Comparison of ENCODE assay signal across 8 mouse cellular contexts in genomic region chr7:29815061-29815784, GRCm38 (mm10). TPM values are rescaled to one million over a fixed set of nuclear protein-coding genes. Genes with fewer than 3 reads are reported as not detected.
DNase-seq lines count a peak whose midpoint lies in the region; ATAC-seq and TF ChIP-seq lines count a peak whose summit lies in the region.

No protein-coding gene starts in this region.

- H3K27me3 ChIP-seq in limb, embryonic 15.5 days: no peaks in the 10 kb centered on the region
- no peaks in the 10 kb centered on the region for H3K27me3 ChIP-seq in small intestine, adult 2 months (ENCODE audit: control insufficient read depth, insufficient read depth, low read length)

- peak overlapping the region; percentile 77 for H3K4me2 ChIP-seq in limb, embryonic 15.5 days

- peak overlapping the region; percentile 96 for H3K27ac ChIP-seq in limb, embryonic 15.5 days
- no peak overlapping the region for H3K27ac ChIP-seq in small intestine, adult 2 months (ENCODE audit: insufficient read depth, low read depth, low read length)

- H3K9ac ChIP-seq in limb, embryonic 15.5 days: peak overlapping the region; percentile 70

- H3K4me1 ChIP-seq in limb, embryonic 15.5 days: peaks cover 33% of the 10 kb centered on the region
- peaks cover 3% of the 10 kb centered on the region; the same call in 1 of the 2 replicates for H3K4me1 ChIP-seq in small intestine, adult 2 months (ENCODE audit: control insufficient read depth, insufficient read depth, insufficient read length, low read length)

- no peak for TF ChIP-seq CTCF in small intestine, adult 2 months (IDR thresholded peaks at IDR 0.05; ENCODE audit: extremely low read depth, insufficient read length, insufficient replicate concordance, low read depth, low read length)

- WGBS in limb, embryonic 15.5 days: 2% methylated on average over 12 of the region's 12 CpGs
- WGBS in small intestine, adult 2 months: 3% methylated on average over 12 of the region's 12 CpGs

- peak overlapping the region; percentile 73 for H3K4me3 ChIP-seq in limb, embryonic 15.5 days
- H3K4me3 ChIP-seq in small intestine, adult 2 months (ENCODE audit: low read depth, low read length): peak overlapping the region; percentile 92

- no peaks in the 10 kb centered on the region for H3K9me3 ChIP-seq in limb, embryonic 15.5 days

- H3K36me3 ChIP-seq in limb, embryonic 15.5 days: 0 out of 2 replicates have a peak, but pooled peaks cover 5% of the 10 kb centered on the region
- H3K36me3 ChIP-seq in small intestine, adult 2 months (ENCODE audit: control insufficient read depth, insufficient read depth, low read length): no peaks in the 10 kb centered on the region

- no peak for DNase-seq in frontal cortex, postnatal 14 days (ENCODE audit: low spot score in 2 of 2)
- DNase-seq in right cerebral cortex, postnatal 25 days: no peak
- DNase-seq in right cerebral cortex, postnatal 4 days: no peak

- ATAC-seq in frontal cortex, adult (ENCODE audit: low TSS enrichment): peak; percentile 2
- peak; percentile 12 for ATAC-seq in CD4-positive, CD25-positive, alpha-beta regulatory T cell, adult 4 months
- peak; percentile 32 for ATAC-seq in erythroid progenitor cell, adult 5-6 weeks (replicated peaks; ENCODE audit: low FRiP score, poor library complexity, severe bottlenecking)
- ATAC-seq in limb, embryonic 15.5 days (ENCODE audit: insufficient number of reproducible peaks, low FRiP score, low TSS enrichment, low read depth): 0 out of 2 replicates have a peak, but pooled peaks have one; percentile 27

- no peak for TF ChIP-seq POLR2A in small intestine, adult 2 months (IDR thresholded peaks at IDR 0.05; ENCODE audit: low read depth, low read length)

RNA-seq across cellular contexts. Expression of gene Zfp790, which starts 0.7 kb away (rescaled TPM):
- 10 to 100 TPM; 19.6 to 25.2 TPM for polyA plus RNA-seq in CD4-positive, CD25-positive, alpha-beta regulatory T cell, adult 4 months (2017; shearing (Covaris generic))
- total RNA-seq in erythroid progenitor cell, adult 5-6 weeks (2015; ENCODE audit: low replicate concordance): 0.72 and 5.0 TPM in 2 replicates
- 1.9 and 4.2 TPM in 2 replicates for total RNA-seq in erythroid progenitor cell, adult 5-6 weeks (2017; ENCODE audit: low replicate concordance)
- 14.2 and 14.3 TPM in 2 replicates for polyA plus RNA-seq in limb, embryonic 15.5 days (2015; fragmentation: Nextera tagmentation; extraction: Ambion mirVana)
- 0.43 and 0.86 TPM in 2 replicates for polyA plus RNA-seq in small intestine, adult 2 months (2012; rRNA removed)

RNA-seq across cellular contexts. Expression of gene Zfp30, which starts 31.4 kb away (rescaled TPM):
- under 1 TPM; 0.28 to 0.56 TPM for polyA plus RNA-seq in CD4-positive, CD25-positive, alpha-beta regulatory T cell, adult 4 months (2017; shearing (Covaris generic))
- total RNA-seq in erythroid progenitor cell, adult 5-6 weeks (2015; ENCODE audit: low replicate concordance): not detected in 2 replicates
- total RNA-seq in erythroid progenitor cell, adult 5-6 weeks (2017; ENCODE audit: low replicate concordance): not detected in 2 replicates
- 8.9 and 9.1 TPM in 2 replicates for polyA plus RNA-seq in limb, embryonic 15.5 days (2015; fragmentation: Nextera tagmentation; extraction: Ambion mirVana)
- polyA plus RNA-seq in small intestine, adult 2 months (2012; rRNA removed): 0.32 and 0.52 TPM in 2 replicates

RNA-seq across cellular contexts. Expression of gene Zfp940, which starts 38.2 kb away (rescaled TPM):
- polyA plus RNA-seq in CD4-positive, CD25-positive, alpha-beta regulatory T cell, adult 4 months (2017; shearing (Covaris generic)): 1 to 10 TPM; 3.6 to 4.5 TPM
- total RNA-seq in erythroid progenitor cell, adult 5-6 weeks (2015; ENCODE audit: low replicate concordance): not detected in 2 replicates
- total RNA-seq in erythroid progenitor cell, adult 5-6 weeks (2017; ENCODE audit: low replicate concordance): 0.64 TPM in 1 of 2 replicates, not detected in the other
- 4.8 and 5.6 TPM in 2 replicates for polyA plus RNA-seq in limb, embryonic 15.5 days (2015; fragmentation: Nextera tagmentation; extraction: Ambion mirVana)
- polyA plus RNA-seq in small intestine, adult 2 months (2012; rRNA removed): 0.05 and 0.06 TPM in 2 replicates

RNA-seq across cellular contexts. Expression of gene Zfp420, which starts 44.6 kb away (rescaled TPM):
- polyA plus RNA-seq in CD4-positive, CD25-positive, alpha-beta regulatory T cell, adult 4 months (2017; shearing (Covaris generic)): 1 to 10 TPM; 6.7 to 9.2 TPM
- total RNA-seq in erythroid progenitor cell, adult 5-6 weeks (2015; ENCODE audit: low replicate concordance): 1.1 and 2.9 TPM in 2 replicates
- 0.51 TPM in 1 of 2 replicates, not detected in the other for total RNA-seq in erythroid progenitor cell, adult 5-6 weeks (2017; ENCODE audit: low replicate concordance)
- polyA plus RNA-seq in limb, embryonic 15.5 days (2015; fragmentation: Nextera tagmentation; extraction: Ambion mirVana): 6.7 and 7.6 TPM in 2 replicates
- 0.13 and 0.18 TPM in 2 replicates for polyA plus RNA-seq in small intestine, adult 2 months (2012; rRNA removed)

RNA-seq across cellular contexts. Expression of gene Zfp84, which starts 46.9 kb away (rescaled TPM):
- polyA plus RNA-seq in CD4-positive, CD25-positive, alpha-beta regulatory T cell, adult 4 months (2017; shearing (Covaris generic)): 10 to 100 TPM; 15.9 to 19.4 TPM
- total RNA-seq in erythroid progenitor cell, adult 5-6 weeks (2015; ENCODE audit: low replicate concordance): 2.9 and 5.9 TPM in 2 replicates
- total RNA-seq in erythroid progenitor cell, adult 5-6 weeks (2017; ENCODE audit: low replicate concordance): 3.5 and 4.7 TPM in 2 replicates
- polyA plus RNA-seq in limb, embryonic 15.5 days (2015; fragmentation: Nextera tagmentation; extraction: Ambion mirVana): 14.0 and 15.4 TPM in 2 replicates
- polyA plus RNA-seq in small intestine, adult 2 months (2012; rRNA removed): 1.0 and 1.8 TPM in 2 replicates
